Mouse (Mus musculus): ENCODE measurements at regions not wholly inside any gene's neighbourhood (a gene's known extent, or its start where the extent isn't known, plus 50 kb on each side); places are given as distances from the start of the nearest gene placed in this dataset.

DNA sequence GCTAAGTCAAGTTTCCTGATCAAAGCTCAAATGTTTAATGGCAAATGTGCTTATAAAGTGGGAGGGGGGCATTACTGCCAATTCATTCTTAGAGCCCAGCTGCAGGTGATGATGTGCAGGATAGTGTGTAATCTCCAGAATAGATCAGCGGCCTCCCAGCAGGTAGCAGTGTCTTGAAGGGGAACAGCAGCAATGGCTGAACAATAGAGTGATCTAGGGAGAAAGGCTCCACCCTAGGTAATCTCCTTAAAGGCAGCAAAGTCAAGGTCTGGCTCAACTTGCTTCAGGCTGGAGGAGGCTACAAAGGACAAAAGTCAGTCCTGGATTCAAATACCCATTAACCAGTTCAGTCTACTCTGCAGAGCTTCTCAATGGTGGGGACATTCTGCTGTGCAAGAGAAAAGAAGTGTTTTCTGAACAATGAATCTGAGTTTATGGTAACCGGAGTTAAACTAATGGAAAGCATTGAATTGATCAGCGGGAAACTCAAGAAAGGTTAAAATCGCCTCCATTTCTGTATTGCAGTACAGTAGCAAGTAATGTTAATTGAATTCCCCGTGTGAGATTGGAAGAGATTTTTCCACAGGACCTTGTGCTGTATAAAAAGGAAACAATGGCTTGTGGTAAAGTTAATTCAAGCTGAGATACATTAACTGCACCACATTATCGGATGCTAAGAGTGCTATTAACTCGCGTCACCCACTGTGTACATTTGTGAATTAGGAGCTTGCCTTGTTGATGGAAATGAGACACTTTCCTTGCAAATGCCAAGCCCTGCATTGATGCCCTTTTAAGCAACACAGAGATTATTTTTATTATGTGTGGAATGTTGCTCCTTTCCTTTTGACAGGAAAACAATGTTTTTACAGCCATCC, 1793.7 kb downstream of the Stim2 start:
- no peak for DNase-seq (ENCODE audit: low spot score)
- H3K36me3 ChIP-seq (ENCODE audit: insufficient read depth, low read length): no peaks in the 10 kb centered on the region
- ATAC-seq: no peak
- no peak overlapping the region for H3K4me2 ChIP-seq (replicated peaks; ENCODE audit: low read depth, low read length)
- TF ChIP-seq CTCF (IDR thresholded peaks at IDR 0.05) (no peak), EP300 (IDR thresholded peaks at IDR 0.05) (no peak)
- no peaks in the 10 kb centered on the region for H3K27me3 ChIP-seq (replicated peaks; ENCODE audit: insufficient read depth, low read length)
- H3K4me3 ChIP-seq (ENCODE audit: low read depth, low read length): no peak overlapping the region
- H3K9ac ChIP-seq (replicated peaks; ENCODE audit: low read depth): no peak overlapping the region
- no peaks in the 10 kb centered on the region for H3K9me3 ChIP-seq (ENCODE audit: low read length)
- H3K4me1 ChIP-seq (ENCODE audit: insufficient read depth, low read depth, low read length): no peaks in the 10 kb centered on the region
- WGBS: 66% methylated on average over 8 of the region's 8 CpGs
- H3K27ac ChIP-seq (ENCODE audit: low read length): no peak overlapping the region

DNA sequence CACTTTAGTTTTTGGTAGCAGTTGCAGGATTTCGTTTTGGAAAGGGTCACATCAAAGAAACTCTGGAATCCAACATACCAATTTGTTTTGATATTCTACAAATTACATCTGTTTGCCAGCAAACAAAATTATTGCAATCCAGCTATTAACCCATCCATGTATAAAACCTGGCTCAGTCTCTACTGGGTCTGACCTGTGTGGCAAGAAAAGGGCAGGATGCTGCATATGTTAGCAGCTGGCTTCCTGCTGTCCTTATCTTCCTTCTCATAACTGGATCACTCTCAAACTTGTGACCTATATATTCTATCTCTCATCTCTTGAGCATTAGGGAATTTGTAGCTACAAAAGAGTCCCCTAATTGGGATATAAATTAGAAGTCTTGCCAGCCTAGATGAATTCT, 1794.4 kb downstream of the Stim2 start:
- H3K36me3 ChIP-seq (ENCODE audit: insufficient read depth, low read length): no peaks in the 10 kb centered on the region
- H3K27me3 ChIP-seq (replicated peaks; ENCODE audit: insufficient read depth, low read length): no peaks in the 10 kb centered on the region
- H3K4me1 ChIP-seq (ENCODE audit: insufficient read depth, low read depth, low read length): no peaks in the 10 kb centered on the region
- no peak overlapping the region for H3K27ac ChIP-seq (ENCODE audit: low read length)
- no peak for ATAC-seq
- no peaks in the 10 kb centered on the region for H3K9me3 ChIP-seq (ENCODE audit: low read length)
- DNase-seq (ENCODE audit: low spot score): peak; percentile 5
- no peak for TF ChIP-seq CTCF (IDR thresholded peaks at IDR 0.05)
- TF ChIP-seq EP300 (IDR thresholded peaks at IDR 0.05): no peak
- 18% methylated on average over 1 of the region's 1 CpGs for WGBS
- no peak overlapping the region for H3K4me2 ChIP-seq (replicated peaks; ENCODE audit: low read depth, low read length)
- H3K9ac ChIP-seq (replicated peaks; ENCODE audit: low read depth): no peak overlapping the region
- no peak overlapping the region for H3K4me3 ChIP-seq (ENCODE audit: low read depth, low read length)
